Mouse (Mus musculus): ENCODE measurements around the gene Nolc1. TPM values are rescaled to one million over a fixed set of nuclear protein-coding genes. Genes with fewer than 3 reads are reported as not detected.
A peak's percentile ranks its signal among the peaks of the same experiment; 100 is the strongest.

Nolc1 gene
- polyA plus RNA-seq, 1 experiment from 2014 or later, result 132 TPM

GRCm38 (mm10) chr19:46033911-46034310, 41.8 kb upstream of the Nolc1 start:
- WGBS, result 94% methylated on average over 11 of the region's 11 CpGs
- Histone ChIP-seq H3K9me3 (replicated peaks; ENCODE audit: control insufficient read depth, low read length) (no peaks in the 10 kb centered on the region), H3K9ac (replicated peaks; ENCODE audit: low read length) (no peak overlapping the region), H3K4me2 (ENCODE audit: low read depth, low read length) (no peak overlapping the region), H3K27me3 (ENCODE audit: control insufficient read depth, insufficient read depth, low read length) (no peaks in the 10 kb centered on the region), H3K4me1 (ENCODE audit: control insufficient read depth, insufficient read depth, low read length) (no peaks in the 10 kb centered on the region; the same call in 1 of the 2 replicates), H3K36me3 (replicated peaks; ENCODE audit: control insufficient read depth, insufficient read depth, low read depth, low read length) (peaks cover 36% of the 10 kb centered on the region), H3K27ac (replicated peaks; ENCODE audit: low read depth, low read length) (no peak overlapping the region), H3K4me3 (ENCODE audit: low read depth, low read length) (no peak overlapping the region)
- ATAC-seq (replicated peaks; ENCODE audit: insufficient number of reproducible peaks, low FRiP score, low TSS enrichment, low read depth) (no peak), DNase-seq (ENCODE audit: low spot score) (no peak)

GRCm38 (mm10) chr19:46035971-46036370, 39.7 kb upstream of the Nolc1 start:
- H3K27ac ChIP-seq (replicated peaks; ENCODE audit: low read depth, low read length), result no peak overlapping the region
- no peak for ATAC-seq (replicated peaks; ENCODE audit: insufficient number of reproducible peaks, low FRiP score, low TSS enrichment, low read depth)
- H3K4me2 ChIP-seq (ENCODE audit: low read depth, low read length), result no peak overlapping the region
- H3K4me3 ChIP-seq (ENCODE audit: low read depth, low read length), result no peak overlapping the region
- peaks cover 6% of the 10 kb centered on the region for H3K4me1 ChIP-seq (ENCODE audit: control insufficient read depth, insufficient read depth, low read length)
- H3K9me3 ChIP-seq (replicated peaks; ENCODE audit: control insufficient read depth, low read length), result no peaks in the 10 kb centered on the region
- peaks cover 36% of the 10 kb centered on the region for H3K36me3 ChIP-seq (replicated peaks; ENCODE audit: control insufficient read depth, insufficient read depth, low read depth, low read length)
- DNase-seq (ENCODE audit: low spot score), result no peak
- H3K9ac ChIP-seq (replicated peaks; ENCODE audit: low read length), result no peak overlapping the region; the same call in 1 of the 2 replicates
- 88% methylated on average over 13 of the region's 13 CpGs for WGBS
- H3K27me3 ChIP-seq (ENCODE audit: control insufficient read depth, insufficient read depth, low read length), result no peaks in the 10 kb centered on the region

- no peak for ATAC-seq (replicated peaks; ENCODE audit: insufficient number of reproducible peaks, low FRiP score, low TSS enrichment, low read depth)
- Histone ChIP-seq H3K9ac (replicated peaks; ENCODE audit: low read length) (peak overlapping the region; percentile 19), H3K4me2 (ENCODE audit: low read depth, low read length) (peak overlapping the region; percentile 96), H3K4me1 (ENCODE audit: control insufficient read depth, insufficient read depth, low read length) (peaks cover 6% of the 10 kb centered on the region), H3K27ac (replicated peaks; ENCODE audit: low read depth, low read length) (peak overlapping the region; percentile 22; the same call in 1 of the 2 replicates), H3K27me3 (ENCODE audit: control insufficient read depth, insufficient read depth, low read length) (no peaks in the 10 kb centered on the region), H3K4me3 (ENCODE audit: low read depth, low read length) (peak overlapping the region; percentile 85), H3K36me3 (replicated peaks; ENCODE audit: control insufficient read depth, insufficient read depth, low read depth, low read length) (peaks cover 34% of the 10 kb centered on the region), H3K9me3 (replicated peaks; ENCODE audit: control insufficient read depth, low read length) (no peaks in the 10 kb centered on the region)
- DNase-seq (ENCODE audit: low spot score), result peak; percentile 51
- WGBS, result 73% methylated on average over 13 of the region's 13 CpGs
Measured at GRCm38 (mm10) chr19:46036477-46037242, 39.0 kb upstream of the Nolc1 start.

GRCm38 (mm10) chr19:46037243-46037924, 38.3 kb upstream of the Nolc1 start:
- H3K27me3 ChIP-seq (ENCODE audit: control insufficient read depth, insufficient read depth, low read length), result no peaks in the 10 kb centered on the region
- WGBS, result 36% methylated on average over 6 of the region's 6 CpGs
- H3K4me1 ChIP-seq (ENCODE audit: control insufficient read depth, insufficient read depth, low read length), result peaks cover 6% of the 10 kb centered on the region
- no peak for DNase-seq (ENCODE audit: low spot score)
- peak overlapping the region; percentile 22; the same call in 1 of the 2 replicates for H3K27ac ChIP-seq (replicated peaks; ENCODE audit: low read depth, low read length)
- peak overlapping the region; percentile 98 for H3K9ac ChIP-seq (replicated peaks; ENCODE audit: low read length)
- peak overlapping the region; percentile 85 for H3K4me3 ChIP-seq (ENCODE audit: low read depth, low read length)
- no peak for ATAC-seq (replicated peaks; ENCODE audit: insufficient number of reproducible peaks, low FRiP score, low TSS enrichment, low read depth)
- H3K4me2 ChIP-seq (ENCODE audit: low read depth, low read length), result peak overlapping the region; percentile 96
- no peaks in the 10 kb centered on the region for H3K9me3 ChIP-seq (replicated peaks; ENCODE audit: control insufficient read depth, low read length)
- peaks cover 27% of the 10 kb centered on the region for H3K36me3 ChIP-seq (replicated peaks; ENCODE audit: control insufficient read depth, insufficient read depth, low read depth, low read length)

- Histone ChIP-seq H3K27me3 (ENCODE audit: control insufficient read depth, insufficient read depth, low read length) (no peaks in the 10 kb centered on the region), H3K4me2 (ENCODE audit: low read depth, low read length) (peak overlapping the region; percentile 96), H3K9ac (replicated peaks; ENCODE audit: low read length) (peak overlapping the region; percentile 98), H3K9me3 (replicated peaks; ENCODE audit: control insufficient read depth, low read length) (no peaks in the 10 kb centered on the region), H3K4me3 (ENCODE audit: low read depth, low read length) (peak overlapping the region; percentile 85), H3K36me3 (replicated peaks; ENCODE audit: control insufficient read depth, insufficient read depth, low read depth, low read length) (peaks cover 24% of the 10 kb centered on the region), H3K4me1 (ENCODE audit: control insufficient read depth, insufficient read depth, low read length) (peaks cover 6% of the 10 kb centered on the region), H3K27ac (replicated peaks; ENCODE audit: low read depth, low read length) (peak overlapping the region; percentile 85)
- ATAC-seq (replicated peaks; ENCODE audit: insufficient number of reproducible peaks, low FRiP score, low TSS enrichment, low read depth), result no peak
- DNase-seq (ENCODE audit: low spot score), result no peak
- 22% methylated on average over 13 of the region's 13 CpGs for WGBS
Measured at GRCm38 (mm10) chr19:46037925-46038850, 37.5 kb upstream of the Nolc1 start.

GRCm38 (mm10) chr19:46038851-46039260, 36.8 kb upstream of the Nolc1 start:
- H3K9ac ChIP-seq (replicated peaks; ENCODE audit: low read length), result peak overlapping the region; percentile 98
- H3K27me3 ChIP-seq (ENCODE audit: control insufficient read depth, insufficient read depth, low read length), result no peaks in the 10 kb centered on the region
- peak overlapping the region; percentile 96 for H3K4me2 ChIP-seq (ENCODE audit: low read depth, low read length)
- peak overlapping the region; percentile 85 for H3K27ac ChIP-seq (replicated peaks; ENCODE audit: low read depth, low read length)
- DNase-seq (ENCODE audit: low spot score) (peak; percentile 17), ATAC-seq (replicated peaks; ENCODE audit: insufficient number of reproducible peaks, low FRiP score, low TSS enrichment, low read depth) (0 out of 2 replicates have a peak, but pooled peaks have one; percentile 15)
- 0% methylated on average over 17 of the region's 17 CpGs for WGBS
- peak overlapping the region; percentile 85 for H3K4me3 ChIP-seq (ENCODE audit: low read depth, low read length)
- peaks cover 11% of the 10 kb centered on the region for H3K4me1 ChIP-seq (ENCODE audit: control insufficient read depth, insufficient read depth, low read length)
- peaks cover 24% of the 10 kb centered on the region for H3K36me3 ChIP-seq (replicated peaks; ENCODE audit: control insufficient read depth, insufficient read depth, low read depth, low read length)
- H3K9me3 ChIP-seq (replicated peaks; ENCODE audit: control insufficient read depth, low read length), result no peaks in the 10 kb centered on the region

- no peaks in the 10 kb centered on the region for H3K9me3 ChIP-seq (replicated peaks; ENCODE audit: control insufficient read depth, low read length)
- H3K4me1 ChIP-seq (ENCODE audit: control insufficient read depth, insufficient read depth, low read length), result peaks cover 12% of the 10 kb centered on the region
- no peaks in the 10 kb centered on the region for H3K27me3 ChIP-seq (ENCODE audit: control insufficient read depth, insufficient read depth, low read length)
- H3K36me3 ChIP-seq (replicated peaks; ENCODE audit: control insufficient read depth, insufficient read depth, low read depth, low read length), result peaks cover 18% of the 10 kb centered on the region
- H3K27ac ChIP-seq (replicated peaks; ENCODE audit: low read depth, low read length), result peak overlapping the region; percentile 85
- WGBS, result under 1% methylated on average over 14 of the region's 30 CpGs
- peak; percentile 54 for ATAC-seq (replicated peaks; ENCODE audit: insufficient number of reproducible peaks, low FRiP score, low TSS enrichment, low read depth)
- H3K9ac ChIP-seq (replicated peaks; ENCODE audit: low read length), result peak overlapping the region; percentile 98
- H3K4me2 ChIP-seq (ENCODE audit: low read depth, low read length), result peak overlapping the region; percentile 96
- DNase-seq (ENCODE audit: low spot score), result peak; percentile 97
- H3K4me3 ChIP-seq (ENCODE audit: low read depth, low read length), result peak overlapping the region; percentile 85
Measured at GRCm38 (mm10) chr19:46039478-46039877, 36.2 kb upstream of the Nolc1 start.

Measured in embryonic facial prominence, embryonic 11.5 days (tissue).